Mouse (Mus musculus) thymus, adult 2 months (tissue): Measurements from ENCODE around the gene Olfr768.

Source experiments
- CTCF ChIP-seq: fragments of 200-500 bp; IDR thresholded peaks from 2 replicates; pipeline ENCODE4 v1.5.1; 2012; ENCODE audit warnings: mild to moderate bottlenecking, control low read depth, low read length, moderate library complexity, borderline replicate concordance; ENCODE audit not compliant: control insufficient read depth, poor library complexity, insufficient read depth; ENCODE audit errors: extremely low read depth
- POLR2A ChIP-seq: fragments of 200-500 bp; IDR thresholded peaks from 2 replicates; pipeline ENCODE4 v1.6.1; 2012; ENCODE audit warnings: mild to moderate bottlenecking, low read length, control low read depth, moderate library complexity; ENCODE audit not compliant: control insufficient read depth, poor library complexity, insufficient read depth; ENCODE audit errors: extremely low read depth

- no peak for TF ChIP-seq CTCF
- TF ChIP-seq POLR2A, result no peak
Observed at GRCm38 (mm10) chr10:129068877-129069276, 30.3 kb downstream of the Olfr768 start, which contains the start of gene Olfr766-ps1.
